Mouse (Mus musculus) heart, embryonic 10.5 days (tissue): ENCODE measurements around the gene Vmp1. TPM values are rescaled to one million over a fixed set of nuclear protein-coding genes. Genes with fewer than 3 reads are reported as not detected.
A peak's percentile ranks its signal among the peaks of the same experiment; 100 is the strongest.

Experiments used
- DNase-seq: peaks from one replicate; pipeline ENCODE4 v3.0.0-alpha.2; 2017; ENCODE audit warnings: low spot score
- H3K27ac ChIP-seq: fragments of 300-500 bp; sonication (generic); 2 replicates; pipeline ENCODE4 v1.5.1; 2016; ENCODE audit warnings: mild to moderate bottlenecking
- H3K27me3 ChIP-seq: fragments of 300-500 bp; sonication (generic); 2 replicates; pipeline ENCODE4 v1.6.1; 2016; ENCODE audit warnings: mild to moderate bottlenecking; ENCODE audit not compliant: poor library complexity, insufficient read depth, severe bottlenecking
- H3K36me3 ChIP-seq: fragments of 300-500 bp; sonication (generic); 2 replicates; pipeline ENCODE4 v1.6.1; 2016; ENCODE audit warnings: mild to moderate bottlenecking, moderate library complexity
- H3K4me1 ChIP-seq: fragments of 300-500 bp; sonication (generic); 2 replicates; pipeline ENCODE4 v1.6.1; 2016; ENCODE audit warnings: mild to moderate bottlenecking
- H3K4me3 ChIP-seq: fragments of 300-500 bp; sonication (generic); 2 replicates; pipeline ENCODE4 v1.5.1; 2016; ENCODE audit warnings: mild to moderate bottlenecking, moderate library complexity
- H3K9me3 ChIP-seq: fragments of 300-500 bp; sonication (generic); 2 replicates; pipeline ENCODE4 v1.6.1; 2016; ENCODE audit warnings: mild to moderate bottlenecking, moderate library complexity
- WGBS: fragments of 180-500 bp; shearing (Covaris S2); methylation state at CpG from one replicate; pipeline ENCODE4 v1.1.7; 2016; 5-methylcytosine and 5-hydroxymethylcytosine counted together
- polyA plus RNA-seq: library from polyadenylated mRNA; unstranded; fragments of >200 nt; fragmentation: Nextera tagmentation; extraction: Ambion mirVana; gene quantifications from 2 replicates; pipeline ENCODE4 v1.2.1, GENCODE M21; 2016

Gene Vmp1
- polyA plus RNA-seq, 1 experiment from 2014 or later = 115 TPM

GRCm38 (mm10) chr11:86664406-86664805 is 19.2 kb downstream of the Vmp1 start:
- no peak overlapping the region for H3K4me3 ChIP-seq
- peaks cover 42% of the 10 kb centered on the region for H3K36me3 ChIP-seq
- WGBS = 88% methylated on average over 3 of the region's 3 CpGs
- no peaks in the 10 kb centered on the region for H3K9me3 ChIP-seq
- no peak for DNase-seq
- H3K27ac ChIP-seq = no peak overlapping the region
- H3K4me1 ChIP-seq = no peaks in the 10 kb centered on the region
- H3K27me3 ChIP-seq = no peaks in the 10 kb centered on the region

DNA sequence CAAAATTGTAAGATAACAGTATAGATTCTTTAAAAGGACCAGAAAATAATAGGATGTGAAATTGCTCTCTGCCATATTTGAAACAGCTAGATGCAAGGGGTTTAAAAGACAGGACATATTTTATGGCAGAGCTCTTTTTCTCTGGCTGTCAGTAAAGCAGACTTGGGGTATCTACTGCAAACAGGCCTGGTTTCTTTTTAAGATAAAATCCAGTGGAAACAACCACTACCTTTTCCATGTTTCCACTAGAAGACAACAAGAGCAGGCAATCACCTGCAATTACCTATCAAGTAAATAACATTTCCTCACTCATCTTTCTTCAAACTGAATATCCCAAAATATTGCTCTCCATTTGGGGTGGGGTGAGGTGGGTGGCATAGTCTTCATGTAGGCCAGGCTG is 19.7 kb downstream of the Vmp1 start:
- no peaks in the 10 kb centered on the region for H3K4me1 ChIP-seq
- H3K27me3 ChIP-seq = no peaks in the 10 kb centered on the region
- peaks cover 42% of the 10 kb centered on the region for H3K36me3 ChIP-seq
- H3K4me3 ChIP-seq = no peak overlapping the region
- H3K27ac ChIP-seq = no peak overlapping the region
- no peaks in the 10 kb centered on the region for H3K9me3 ChIP-seq
- no peak for DNase-seq

GRCm38 (mm10) chr11:86662986-86663895 is 20.4 kb downstream of the Vmp1 start:
- no peaks in the 10 kb centered on the region for H3K4me1 ChIP-seq
- WGBS = 84% methylated on average over 8 of the region's 8 CpGs
- peak; percentile 82 for DNase-seq

DNA sequence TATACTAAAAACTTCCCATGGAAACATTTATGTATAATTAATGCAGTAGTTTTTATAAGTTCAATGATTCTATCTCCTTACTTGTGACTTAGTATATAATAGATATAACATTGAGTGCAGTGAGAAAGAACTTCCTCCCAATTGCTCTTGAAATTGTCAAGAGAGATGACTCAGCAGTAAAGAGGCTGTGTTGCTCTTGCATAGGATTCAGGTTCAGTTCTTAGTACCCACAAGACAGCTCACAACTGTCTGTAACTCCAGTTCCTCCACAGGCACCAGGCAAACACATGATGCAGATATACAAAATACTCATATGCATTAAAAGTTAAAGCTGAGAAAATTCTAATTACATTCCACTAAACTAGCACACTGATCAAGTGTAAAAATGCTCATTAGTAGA is 25.8 kb downstream of the Vmp1 start:
- H3K4me3 ChIP-seq = no peak overlapping the region
- no peaks in the 10 kb centered on the region for H3K27me3 ChIP-seq
- no peak for DNase-seq
- peaks cover 20% of the 10 kb centered on the region for H3K36me3 ChIP-seq
- no peaks in the 10 kb centered on the region for H3K9me3 ChIP-seq
- H3K27ac ChIP-seq = no peak overlapping the region
- H3K4me1 ChIP-seq = peaks cover 12% of the 10 kb centered on the region; the same call in 1 of the 2 replicates

More at GRCm38 (mm10) chr11:86662986-86663895, 20.4 kb downstream of the Vmp1 start:
- peaks cover 42% of the 10 kb centered on the region for H3K36me3 ChIP-seq
- no peak overlapping the region for H3K4me3 ChIP-seq
- no peak overlapping the region for H3K27ac ChIP-seq
- H3K9me3 ChIP-seq = no peaks in the 10 kb centered on the region
- no peaks in the 10 kb centered on the region for H3K27me3 ChIP-seq

DNA sequence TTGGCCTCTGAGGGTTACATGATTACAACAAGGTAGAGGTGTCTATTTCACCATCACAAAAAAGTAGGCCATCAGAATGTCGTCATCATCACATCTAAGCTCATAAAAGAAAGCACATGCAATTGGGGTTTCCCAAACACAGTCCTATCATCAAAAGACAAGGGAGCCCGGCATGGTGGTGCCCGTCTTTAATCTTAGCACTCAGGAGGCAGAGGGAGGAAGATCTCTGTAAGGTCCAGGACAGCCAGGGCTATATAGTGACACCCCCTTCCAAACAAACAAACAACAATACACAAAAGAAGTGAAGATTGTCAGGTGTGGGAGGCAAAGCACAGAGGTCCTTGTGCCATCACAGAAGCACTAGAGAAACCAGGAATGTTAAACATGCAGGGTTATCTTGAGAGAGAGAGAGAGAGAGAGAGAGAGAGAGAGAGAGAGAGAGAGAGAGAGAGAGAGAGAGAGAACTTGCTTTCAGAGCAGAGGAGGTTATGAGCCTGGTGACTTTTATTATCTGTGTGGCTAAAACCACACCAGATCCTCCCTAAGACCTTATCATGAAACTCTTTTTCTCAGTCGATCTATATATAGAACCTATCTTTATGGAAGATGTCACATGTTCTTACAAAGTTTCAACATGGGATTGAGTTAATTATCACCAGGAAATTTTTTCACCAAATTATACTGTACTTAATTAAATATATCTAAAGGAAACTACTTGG is 26.6 kb downstream of the Vmp1 start:
- no peak for DNase-seq
- Histone ChIP-seq H3K36me3 (peaks cover 13% of the 10 kb centered on the region; the same call in 1 of the 2 replicates), H3K4me1 (peaks cover 12% of the 10 kb centered on the region; the same call in 1 of the 2 replicates), H3K4me3 (0 out of 2 replicates have a peak overlapping the region, but pooled peaks have one; percentile 5), H3K27me3 (no peaks in the 10 kb centered on the region), H3K9me3 (no peaks in the 10 kb centered on the region), H3K27ac (peak overlapping the region; percentile 65; the same call in 1 of the 2 replicates)
- WGBS = 46% methylated on average over 4 of the region's 4 CpGs

GRCm38 (mm10) chr11:86655671-86656070 is 28.0 kb downstream of the Vmp1 start:
- H3K4me1 ChIP-seq = peaks cover 12% of the 10 kb centered on the region; the same call in 1 of the 2 replicates
- DNase-seq = no peak
- peaks cover 4% of the 10 kb centered on the region; the same call in 1 of the 2 replicates for H3K36me3 ChIP-seq
- WGBS = 81% methylated on average over 1 of the region's 1 CpGs
- no peak overlapping the region for H3K27ac ChIP-seq
- no peaks in the 10 kb centered on the region for H3K9me3 ChIP-seq
- H3K27me3 ChIP-seq = no peaks in the 10 kb centered on the region
- no peak overlapping the region for H3K4me3 ChIP-seq

DNA sequence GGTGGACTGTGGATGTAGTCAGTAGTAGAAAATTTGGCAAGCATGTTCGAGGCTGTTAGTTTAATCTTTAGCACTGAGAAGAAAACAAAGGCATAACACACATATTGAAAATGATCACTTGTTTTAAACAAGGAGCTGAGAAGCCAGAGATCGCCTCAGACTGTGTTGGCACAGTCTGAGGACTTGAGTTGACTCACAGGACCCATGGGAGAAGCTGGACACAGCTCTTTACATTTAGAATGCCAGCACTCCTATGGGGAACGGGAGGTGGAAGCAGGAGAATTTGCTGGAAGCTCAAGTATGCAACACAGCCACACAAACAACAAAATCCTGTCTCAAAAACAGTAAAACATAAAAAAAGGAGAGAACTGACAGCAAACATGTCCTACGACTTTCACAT is 29.5 kb downstream of the Vmp1 start:
- Histone ChIP-seq H3K27ac (no peak overlapping the region), H3K9me3 (no peaks in the 10 kb centered on the region), H3K36me3 (no peaks in the 10 kb centered on the region), H3K4me3 (no peak overlapping the region), H3K4me1 (peaks cover 12% of the 10 kb centered on the region; the same call in 1 of the 2 replicates), H3K27me3 (no peaks in the 10 kb centered on the region)
- no peak for DNase-seq
- 81% methylated on average over 4 of the region's 4 CpGs for whole genome bisulfite sequencing

DNA sequence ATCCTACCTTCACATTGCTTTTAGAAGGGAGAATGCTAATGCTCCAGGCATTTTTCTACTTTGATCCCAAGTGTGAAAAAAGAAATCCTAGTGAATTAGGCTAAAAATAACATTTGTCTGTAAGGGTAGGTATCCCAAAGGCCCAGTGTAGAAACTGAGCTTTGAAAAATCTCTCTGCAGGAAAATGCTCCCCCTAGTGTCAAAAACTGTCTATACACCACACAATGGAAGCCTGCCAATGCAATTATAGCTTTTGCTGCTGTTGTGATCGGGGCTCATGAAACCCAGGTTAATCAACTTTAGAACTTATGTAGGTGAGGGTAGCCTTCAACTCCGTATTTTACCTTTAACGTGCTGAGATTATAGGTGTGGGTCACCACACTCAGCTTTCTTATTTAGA is 30.2 kb downstream of the Vmp1 start:
- no peak overlapping the region for H3K4me3 ChIP-seq
- H3K27me3 ChIP-seq = no peaks in the 10 kb centered on the region
- H3K27ac ChIP-seq = no peak overlapping the region
- WGBS = 37% methylated on average over 3 of the region's 3 CpGs
- DNase-seq = no peak
- peaks cover 15% of the 10 kb centered on the region for H3K4me1 ChIP-seq
- no peaks in the 10 kb centered on the region for H3K36me3 ChIP-seq
- H3K9me3 ChIP-seq = no peaks in the 10 kb centered on the region

DNA sequence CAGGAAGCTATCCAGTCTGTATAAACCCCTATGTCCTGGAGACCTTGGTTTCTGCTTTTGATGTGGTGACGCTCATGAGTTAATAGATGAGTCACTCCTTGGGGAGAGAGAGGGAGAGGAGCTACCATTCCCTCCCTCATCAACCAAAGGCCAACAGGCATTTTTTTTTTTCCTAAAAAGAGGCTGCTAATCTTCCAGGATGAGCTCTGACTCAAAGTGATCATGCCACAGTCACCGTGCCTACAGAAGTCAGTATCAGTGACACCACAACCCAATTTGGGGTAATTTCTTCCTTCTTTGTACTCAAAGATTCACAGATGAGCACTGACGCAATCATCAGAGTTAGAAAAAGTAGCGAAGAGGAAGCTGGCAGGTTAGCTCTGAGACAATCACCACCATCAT is 31.1 kb downstream of the Vmp1 start:
- WGBS = 86% methylated on average over 4 of the region's 4 CpGs
- H3K4me3 ChIP-seq = no peak overlapping the region
- peaks cover 15% of the 10 kb centered on the region for H3K4me1 ChIP-seq
- H3K27me3 ChIP-seq = no peaks in the 10 kb centered on the region
- no peaks in the 10 kb centered on the region for H3K9me3 ChIP-seq
- H3K27ac ChIP-seq = peak overlapping the region; percentile 29; the same call in 1 of the 2 replicates
- no peaks in the 10 kb centered on the region for H3K36me3 ChIP-seq
- DNase-seq = no peak

DNA sequence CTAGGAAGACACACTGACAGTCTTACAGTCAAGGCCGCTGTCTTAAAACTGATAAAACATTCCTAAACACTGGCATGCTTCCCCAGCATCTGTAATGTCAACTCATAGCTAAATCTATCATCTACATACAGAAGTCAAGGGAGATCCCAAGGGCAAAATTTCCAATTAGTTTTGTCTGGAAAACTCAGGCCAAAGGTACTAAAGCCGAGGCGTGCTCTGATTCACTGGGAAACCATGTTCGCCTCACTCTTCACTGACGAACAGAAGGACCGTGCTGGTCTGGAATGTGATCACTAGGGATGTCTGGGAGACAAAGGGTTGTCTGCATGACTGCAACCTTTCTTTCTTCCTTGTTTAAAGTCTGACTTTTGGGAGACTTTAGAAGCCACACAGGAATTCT is 33.0 kb downstream of the Vmp1 start:
- Histone ChIP-seq H3K27me3 (no peaks in the 10 kb centered on the region), H3K9me3 (no peaks in the 10 kb centered on the region), H3K36me3 (no peaks in the 10 kb centered on the region), H3K4me1 (peaks cover 16% of the 10 kb centered on the region), H3K4me3 (no peak overlapping the region), H3K27ac (peak overlapping the region; percentile 42; the same call in 1 of the 2 replicates)
- WGBS = 60% methylated on average over 6 of the region's 6 CpGs
- no peak for DNase-seq

DNA sequence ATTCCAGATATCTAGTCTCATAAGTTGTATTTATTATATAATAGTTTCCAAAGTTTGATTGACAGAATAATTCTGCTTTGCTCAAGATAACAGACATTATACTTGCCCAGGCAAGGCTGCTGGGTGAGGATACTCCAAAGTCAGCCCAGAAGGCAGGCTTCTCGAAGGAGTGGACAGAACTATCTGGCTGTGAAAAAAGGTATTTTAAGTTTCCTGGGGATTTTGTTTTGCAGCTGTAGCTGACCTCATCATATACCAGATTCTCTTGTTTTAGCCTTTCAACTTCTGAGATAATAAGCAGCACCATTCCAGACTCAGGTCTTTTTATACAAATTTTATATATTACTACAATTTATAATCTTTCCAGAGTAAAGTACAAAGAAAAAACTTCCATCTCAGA is 34.1 kb downstream of the Vmp1 start:
- no peak for DNase-seq
- Histone ChIP-seq H3K27ac (no peak overlapping the region), H3K36me3 (0 out of 2 replicates have a peak, but pooled peaks cover 3% of the 10 kb centered on the region), H3K27me3 (no peaks in the 10 kb centered on the region), H3K9me3 (no peaks in the 10 kb centered on the region), H3K4me3 (no peak overlapping the region), H3K4me1 (peaks cover 16% of the 10 kb centered on the region)
- WGBS = 78% methylated on average over 1 of the region's 1 CpGs

GRCm38 (mm10) chr11:86647706-86648447 is 35.8 kb downstream of the Vmp1 start:
- no peaks in the 10 kb centered on the region for H3K9me3 ChIP-seq
- H3K4me3 ChIP-seq = no peak overlapping the region
- peaks cover 11% of the 10 kb centered on the region for H3K4me1 ChIP-seq
- H3K27me3 ChIP-seq = no peaks in the 10 kb centered on the region
- peaks cover 7% of the 10 kb centered on the region; the same call in 1 of the 2 replicates for H3K36me3 ChIP-seq
- 0 out of 2 replicates have a peak overlapping the region, but pooled peaks have one; percentile 8 for H3K27ac ChIP-seq
- no peak for DNase-seq
- 89% methylated on average over 15 of the region's 15 CpGs for WGBS
